Mouse (Mus musculus): Measurements from ENCODE around the gene Cth.

DNA sequence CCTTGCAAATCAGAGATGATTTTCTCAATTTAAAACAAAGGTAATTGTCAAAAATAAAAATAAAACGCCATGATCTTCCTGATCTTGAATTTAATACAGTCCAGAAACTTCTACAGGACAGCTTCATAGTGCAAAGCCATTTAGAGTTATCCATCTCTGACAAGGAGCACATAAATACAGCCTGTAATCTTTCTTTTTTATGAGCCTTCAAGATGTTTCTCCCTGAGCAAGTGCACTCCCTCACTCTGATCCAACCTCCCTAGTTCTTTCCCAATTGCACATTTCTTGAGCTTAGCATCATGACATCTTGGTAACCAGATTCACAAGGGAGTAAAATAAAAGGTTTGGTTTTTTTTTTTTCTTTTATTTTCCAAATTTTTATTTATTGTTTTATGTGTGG is 72.1 kb downstream of the Cth start:
- TF ChIP-seq CTCF (IDR thresholded peaks at IDR 0.05; ENCODE audit: low read depth, low read length) = no peak
- TF ChIP-seq POLR2A (IDR thresholded peaks at IDR 0.05; ENCODE audit: borderline replicate concordance, low read depth, low read length) = no peak
